Mouse (Mus musculus) embryonic facial prominence, embryonic 12.5 days (tissue): ENCODE measurements around the gene Ccl2. TPM values are rescaled to one million over a fixed set of nuclear protein-coding genes. Genes with fewer than 3 reads are reported as not detected.

Source experiments
- ATAC-seq: fragments of 200-750 bp; cut with Nextera tagmentation; 2 replicates; pipeline ENCODE4 v1.8.0; 2017; ENCODE audit not compliant: insufficient number of reproducible peaks, insufficient read depth, low FRiP score, low TSS enrichment
- H3K27ac ChIP-seq: fragments of 300-500 bp; sonication (generic); 2 replicates; pipeline ENCODE4 v1.5.1; 2016; ENCODE audit warnings: mild to moderate bottlenecking
- H3K27me3 ChIP-seq: fragments of 300-500 bp; sonication (generic); 2 replicates; pipeline ENCODE4 v1.6.1; 2016; ENCODE audit warnings: mild to moderate bottlenecking, moderate library complexity
- H3K36me3 ChIP-seq: fragments of 300-500 bp; sonication (generic); 2 replicates; pipeline ENCODE4 v1.6.1; 2016; ENCODE audit warnings: mild to moderate bottlenecking
- H3K4me1 ChIP-seq: fragments of 300-500 bp; sonication (generic); 2 replicates; pipeline ENCODE4 v1.6.1; 2016
- H3K4me2 ChIP-seq: fragments of 300-500 bp; sonication (generic); replicated peaks from 2 replicates; pipeline ENCODE4 v1.6.1; 2016; ENCODE audit warnings: mild to moderate bottlenecking, moderate library complexity
- H3K4me3 ChIP-seq: fragments of 300-500 bp; sonication (generic); 2 replicates; pipeline ENCODE4 v1.5.1; 2016; ENCODE audit warnings: mild to moderate bottlenecking
- H3K9ac ChIP-seq: fragments of 300-500 bp; sonication (generic); 2 replicates; pipeline ENCODE4 v1.6.1; 2016; ENCODE audit warnings: mild to moderate bottlenecking, moderate library complexity
- H3K9me3 ChIP-seq: fragments of 300-500 bp; sonication (generic); 2 replicates; pipeline ENCODE4 v1.6.1; 2016; ENCODE audit warnings: mild to moderate bottlenecking, moderate library complexity
- WGBS: fragments of 180-500 bp; shearing (Covaris S2); methylation state at CpG from one replicate; pipeline ENCODE4 v1.1.7; 2016; 5-methylcytosine and 5-hydroxymethylcytosine counted together
- polyA plus RNA-seq: library from polyadenylated mRNA; unstranded; fragments of >200 nt; fragmentation: Nextera tagmentation; extraction: Ambion mirVana; gene quantifications from 2 replicates; pipeline ENCODE4 v1.2.1, GENCODE M21; 2016

Gene Ccl2
- polyA plus RNA-seq, 1 experiment from 2014 or later: 3.1 TPM

DNA sequence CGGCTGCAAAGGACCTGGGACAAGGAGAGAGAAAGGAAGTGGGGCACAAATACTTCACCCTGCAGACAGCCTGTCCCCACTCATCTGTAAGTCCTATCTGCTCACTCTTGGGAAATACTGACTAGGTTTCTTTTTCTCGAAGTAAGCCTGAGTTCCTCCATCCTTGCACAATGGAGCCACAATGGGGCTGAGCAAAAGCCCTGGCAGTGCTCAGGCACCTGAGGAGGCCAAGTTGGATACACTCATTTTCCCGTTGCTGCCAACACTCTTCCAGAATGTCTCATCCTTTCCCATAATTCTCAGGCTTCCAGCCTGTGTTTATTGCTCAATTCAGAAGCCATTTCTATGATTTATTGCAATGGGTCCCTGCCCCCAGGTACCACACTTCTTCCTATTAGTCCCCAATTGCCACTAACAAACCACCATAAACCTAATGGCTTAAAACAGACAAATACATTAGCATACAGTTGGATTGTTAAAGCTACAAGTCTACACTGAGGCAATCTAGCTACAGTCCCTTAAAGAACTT, 3.8 kb downstream of the Ccl2 start:
- WGBS: 72% methylated on average over 3 of the region's 3 CpGs
- no peak overlapping the region for H3K4me3 ChIP-seq
- ATAC-seq: no peak
- no peaks in the 10 kb centered on the region for H3K36me3 ChIP-seq
- H3K4me2 ChIP-seq: no peak overlapping the region
- no peaks in the 10 kb centered on the region for H3K4me1 ChIP-seq
- no peaks in the 10 kb centered on the region for H3K27me3 ChIP-seq
- no peaks in the 10 kb centered on the region for H3K9me3 ChIP-seq
- no peak overlapping the region for H3K9ac ChIP-seq
- H3K27ac ChIP-seq: no peak overlapping the region

DNA sequence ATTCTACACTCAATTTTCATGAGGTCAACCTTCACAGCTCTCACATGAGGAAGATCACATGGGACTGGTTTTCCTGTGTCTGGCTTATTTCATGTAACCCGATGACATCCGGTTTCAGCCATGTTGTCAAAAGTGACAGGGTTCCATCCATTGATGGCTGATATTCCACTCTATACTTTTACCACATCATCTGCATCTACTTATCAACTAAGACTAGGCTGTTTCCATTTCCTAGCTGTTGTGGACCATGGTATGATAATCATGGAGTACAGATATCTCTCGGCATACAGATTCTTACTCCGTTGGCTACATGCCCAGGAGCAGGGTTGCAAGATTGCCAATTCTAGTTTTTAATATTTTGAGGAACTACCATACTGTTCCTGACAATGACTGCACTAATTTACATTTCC, 6.3 kb downstream of the Ccl2 start:
- H3K36me3 ChIP-seq: no peaks in the 10 kb centered on the region
- no peaks in the 10 kb centered on the region for H3K27me3 ChIP-seq
- H3K4me2 ChIP-seq: no peak overlapping the region
- no peaks in the 10 kb centered on the region for H3K4me1 ChIP-seq
- no peak overlapping the region for H3K27ac ChIP-seq
- H3K9ac ChIP-seq: no peak overlapping the region
- H3K4me3 ChIP-seq: no peak overlapping the region
- 81% methylated on average over 4 of the region's 4 CpGs for WGBS
- ATAC-seq: no peak
- H3K9me3 ChIP-seq: no peaks in the 10 kb centered on the region

DNA sequence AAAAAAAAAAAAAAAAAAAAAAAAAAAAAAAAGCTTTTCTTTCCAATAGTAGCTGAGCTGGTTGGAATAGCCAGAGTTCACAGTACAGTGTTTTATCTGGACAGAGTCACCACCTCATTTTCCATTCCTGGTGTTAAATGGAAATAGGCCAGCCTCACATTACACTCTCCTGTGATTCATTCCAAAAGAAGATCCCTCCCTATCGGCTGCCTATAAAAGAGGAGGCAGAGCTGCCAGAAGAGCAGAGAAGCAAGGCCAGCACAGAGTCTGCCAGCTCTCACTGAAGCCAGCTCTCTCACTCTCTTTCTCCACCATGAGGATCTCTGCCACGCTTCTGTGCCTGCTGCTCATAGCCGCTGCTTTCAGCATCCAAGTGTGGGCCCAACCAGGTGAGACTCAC, 10.1 kb downstream of the Ccl2 start, which contains the start of gene Ccl7:
Gene Ccl7, plus strand, starts transcription at position 242 of the 400 bp plus-strand sequence.
- no peak within 1 kb of the TSS for H3K4me2 ChIP-seq
- H3K27ac ChIP-seq: no peak within 1 kb of the TSS

DNA sequence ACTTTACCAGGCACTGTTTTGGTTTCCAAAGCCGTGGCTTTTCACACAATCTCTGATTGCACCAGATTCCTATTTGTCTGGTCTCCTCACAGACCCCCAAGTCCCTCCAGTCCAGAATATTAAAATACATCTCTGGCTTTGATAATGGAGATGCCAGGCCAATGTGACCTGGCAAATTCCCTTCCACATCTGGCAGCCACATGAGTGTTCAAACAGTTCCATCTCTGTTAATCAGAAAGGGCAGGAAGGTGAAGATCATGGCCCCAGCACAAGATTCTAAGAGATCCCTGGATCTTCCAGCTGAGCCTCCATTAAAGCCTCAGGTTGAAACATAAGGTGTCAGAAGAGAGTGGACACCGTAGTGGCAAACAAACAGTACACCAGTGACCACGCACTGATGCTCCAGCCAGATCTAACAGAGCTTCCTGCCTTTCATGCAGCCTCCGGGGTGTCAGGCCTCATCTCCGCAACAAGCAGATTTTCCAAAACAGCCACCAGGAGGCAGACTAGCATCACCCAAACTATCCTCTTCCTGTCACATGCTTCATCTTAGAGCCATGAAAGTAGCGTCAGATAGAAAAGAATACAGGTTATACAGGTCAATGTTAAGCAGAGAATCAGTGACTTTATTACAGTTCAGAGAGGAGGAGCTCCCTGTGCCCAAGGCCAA, 12.5 kb downstream of the Ccl2 start:
- ATAC-seq: no peak
- Histone ChIP-seq H3K9me3 (no peaks in the 10 kb centered on the region), H3K36me3 (no peaks in the 10 kb centered on the region), H3K4me3 (no peak overlapping the region), H3K27me3 (no peaks in the 10 kb centered on the region), H3K27ac (no peak overlapping the region), H3K4me1 (no peaks in the 10 kb centered on the region), H3K9ac (no peak overlapping the region), H3K4me2 (no peak overlapping the region)
- 24% methylated on average over 6 of the region's 6 CpGs for WGBS

More for the DNA sequence above, 10.1 kb downstream of the Ccl2 start, which contains the start of gene Ccl7:
- no peaks in the 10 kb centered on the region for H3K36me3 ChIP-seq
- no peaks in the 10 kb centered on the region for H3K4me1 ChIP-seq
- no peaks in the 10 kb centered on the region for H3K9me3 ChIP-seq
- no peak for ATAC-seq
- H3K9ac ChIP-seq: no peak within 1 kb of the TSS
- H3K27me3 ChIP-seq: no peaks in the 10 kb centered on the region
- H3K4me3 ChIP-seq: no peak within 1 kb of the TSS
- 79% methylated on average over 3 of the region's 3 CpGs for WGBS

DNA sequence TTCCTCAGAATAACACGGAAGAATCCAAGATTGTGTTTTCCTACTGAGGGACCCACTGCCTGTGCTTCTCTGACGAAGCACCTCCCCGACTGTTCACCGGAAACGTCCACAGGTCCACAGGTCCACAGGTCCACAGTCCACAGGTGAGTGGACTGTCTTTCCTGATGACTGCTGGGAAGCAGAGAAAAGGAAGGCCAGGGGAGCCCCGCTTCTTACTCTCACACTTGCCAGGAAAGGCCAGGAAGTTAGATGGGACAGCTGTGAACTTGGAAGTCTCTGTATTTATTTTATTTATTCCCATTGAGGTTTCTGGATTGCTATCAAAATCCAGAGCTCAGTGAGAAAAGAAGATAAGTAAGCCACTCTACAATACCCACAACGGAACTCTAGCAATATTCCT, 18.5 kb downstream of the Ccl2 start:
- Histone ChIP-seq H3K4me2 (no peak overlapping the region), H3K9ac (no peak overlapping the region), H3K27me3 (no peaks in the 10 kb centered on the region), H3K4me1 (no peaks in the 10 kb centered on the region), H3K27ac (no peak overlapping the region), H3K4me3 (no peak overlapping the region), H3K9me3 (no peaks in the 10 kb centered on the region), H3K36me3 (no peaks in the 10 kb centered on the region)
- ATAC-seq: no peak
- 81% methylated on average over 7 of the region's 7 CpGs for WGBS

DNA sequence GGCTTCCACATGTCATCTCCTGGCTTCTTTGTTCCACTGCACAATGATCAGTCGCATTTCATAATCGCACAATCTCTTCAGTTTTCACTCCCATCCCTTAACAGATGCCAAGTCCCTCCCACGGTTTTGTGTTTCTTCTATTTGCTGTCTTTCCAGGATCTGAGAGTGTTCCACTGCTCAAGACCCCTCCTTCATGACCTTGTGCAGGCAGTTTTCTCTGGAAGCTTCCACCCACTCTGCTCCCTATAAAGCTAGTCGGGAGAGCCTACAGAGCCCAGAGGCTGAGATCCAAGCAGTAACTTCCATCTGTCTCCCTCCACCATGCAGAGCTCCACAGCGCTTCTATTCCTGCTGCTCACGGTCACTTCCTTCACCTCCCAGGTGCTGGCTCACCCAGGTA, 22.3 kb downstream of the Ccl2 start, which contains the start of gene Ccl11:
Gene Ccl11, plus strand, starts transcription at position 178 of the 400 bp plus-strand sequence.
- Histone ChIP-seq H3K36me3 (no peaks in the 10 kb centered on the region), H3K9ac (no peak within 1 kb of the TSS), H3K9me3 (no peaks in the 10 kb centered on the region), H3K27ac (no peak within 1 kb of the TSS), H3K4me3 (no peak within 1 kb of the TSS), H3K27me3 (no peaks in the 10 kb centered on the region), H3K4me1 (no peaks in the 10 kb centered on the region), H3K4me2 (no peak within 1 kb of the TSS)
- no peak for ATAC-seq
- 75% methylated on average over 6 of the region's 6 CpGs for WGBS

DNA sequence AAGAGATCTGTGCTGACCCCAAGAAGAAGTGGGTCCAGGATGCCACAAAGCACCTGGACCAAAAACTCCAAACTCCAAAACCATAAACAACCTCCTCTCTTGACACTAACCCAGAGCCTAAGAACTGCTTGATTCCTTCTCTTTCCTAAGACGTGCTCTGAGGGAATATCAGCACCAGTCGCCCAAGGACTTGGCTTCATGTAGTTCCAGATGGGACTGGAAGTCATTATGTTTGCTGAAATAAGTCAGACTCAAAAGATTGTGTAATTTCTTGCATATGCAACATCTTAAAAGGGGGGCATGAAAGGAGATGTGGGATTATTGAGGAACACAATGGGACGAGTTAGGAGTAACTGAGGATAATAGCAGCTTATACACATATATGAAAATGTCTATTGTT, 26.9 kb downstream of the Ccl2 start:
- H3K9me3 ChIP-seq: no peaks in the 10 kb centered on the region
- H3K4me3 ChIP-seq: no peak overlapping the region
- H3K27ac ChIP-seq: no peak overlapping the region
- H3K27me3 ChIP-seq: no peaks in the 10 kb centered on the region
- H3K4me2 ChIP-seq: no peak overlapping the region
- no peak for ATAC-seq
- H3K36me3 ChIP-seq: no peaks in the 10 kb centered on the region
- WGBS: 41% methylated on average over 3 of the region's 3 CpGs
- no peak overlapping the region for H3K9ac ChIP-seq
- no peaks in the 10 kb centered on the region for H3K4me1 ChIP-seq

DNA sequence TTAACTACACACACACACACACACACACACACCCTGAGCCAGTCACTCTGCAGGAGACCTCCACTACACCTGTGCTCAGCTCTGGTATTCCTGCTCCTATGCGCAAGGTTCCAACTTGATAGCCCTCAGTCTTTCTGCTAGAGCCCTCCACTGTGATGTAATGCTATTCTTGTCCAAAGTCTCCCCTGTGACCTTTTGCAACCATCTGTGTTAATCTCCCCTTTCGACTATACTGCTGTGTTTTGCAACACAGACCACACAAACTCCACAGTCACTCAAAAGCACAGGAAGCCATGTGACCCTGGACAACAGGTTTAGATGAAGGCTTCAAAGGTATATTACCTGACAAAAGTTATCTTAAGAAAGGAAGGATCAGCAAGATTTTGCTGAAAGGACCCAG, 28.1 kb downstream of the Ccl2 start:
- no peak for ATAC-seq
- WGBS: 69% methylated on average over 2 of the region's 2 CpGs
- Histone ChIP-seq H3K9me3 (no peaks in the 10 kb centered on the region), H3K27ac (no peak overlapping the region), H3K4me1 (no peaks in the 10 kb centered on the region), H3K4me3 (no peak overlapping the region), H3K9ac (no peak overlapping the region), H3K4me2 (no peak overlapping the region), H3K36me3 (no peaks in the 10 kb centered on the region), H3K27me3 (no peaks in the 10 kb centered on the region)

DNA sequence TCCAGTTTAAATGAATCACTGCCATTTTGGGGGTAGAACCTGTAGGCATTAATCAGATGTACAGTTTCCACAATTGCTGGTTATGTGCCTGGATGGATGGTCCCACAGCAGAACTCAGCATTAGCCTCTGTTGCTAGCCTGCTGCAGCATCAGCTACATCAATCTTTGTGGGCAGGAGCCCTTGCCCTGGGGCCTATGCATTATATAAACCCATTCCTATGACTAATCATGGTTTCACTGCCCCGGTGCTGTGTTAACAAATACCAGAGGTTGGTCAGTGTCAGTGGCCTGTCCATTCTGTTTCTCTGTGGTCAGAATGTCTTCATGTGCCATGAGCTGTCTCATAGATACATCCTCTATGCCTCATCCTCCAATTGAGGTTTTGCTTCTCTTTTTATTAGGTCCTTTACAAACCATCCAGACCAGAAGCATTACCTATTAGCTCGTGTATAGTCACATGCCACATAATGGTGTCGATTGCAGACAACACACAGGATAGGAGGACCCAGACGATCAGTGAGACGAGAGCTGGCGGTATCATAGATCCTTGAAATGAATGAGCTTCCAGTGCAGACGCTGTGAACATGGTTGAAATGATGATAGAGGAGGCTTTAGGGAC, 31.7 kb downstream of the Ccl2 start:
- H3K9ac ChIP-seq: no peak overlapping the region
- 80% methylated on average over 7 of the region's 7 CpGs for WGBS
- H3K4me2 ChIP-seq: no peak overlapping the region
- H3K27ac ChIP-seq: no peak overlapping the region
- no peaks in the 10 kb centered on the region for H3K9me3 ChIP-seq
- ATAC-seq: no peak
- H3K36me3 ChIP-seq: no peaks in the 10 kb centered on the region
- no peaks in the 10 kb centered on the region for H3K4me1 ChIP-seq
- H3K4me3 ChIP-seq: no peak overlapping the region
- H3K27me3 ChIP-seq: no peaks in the 10 kb centered on the region

DNA sequence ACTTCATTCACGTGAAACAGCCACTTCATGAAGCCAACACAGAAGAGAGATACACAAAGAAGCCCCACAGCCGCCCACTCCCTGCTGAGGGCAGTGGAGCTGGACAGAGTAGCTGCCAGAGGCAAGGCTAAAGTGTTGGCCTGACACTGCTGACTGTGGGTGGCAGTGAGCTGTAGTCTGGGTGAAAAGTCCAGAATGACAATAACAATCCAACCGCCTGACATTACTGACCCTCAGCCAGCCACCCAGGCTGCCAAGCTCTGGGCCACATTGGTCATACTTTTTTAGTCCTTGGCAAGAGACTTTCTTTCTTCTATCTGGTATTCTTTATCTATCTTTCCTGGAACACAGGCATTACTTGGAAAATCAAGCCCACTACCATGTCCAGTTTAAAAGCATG, 35.7 kb downstream of the Ccl2 start:
- H3K4me3 ChIP-seq: no peak overlapping the region
- H3K4me1 ChIP-seq: no peaks in the 10 kb centered on the region
- WGBS: 76% methylated on average over 3 of the region's 3 CpGs
- 0 out of 2 replicates have a peak, but pooled peaks cover 5% of the 10 kb centered on the region for H3K9me3 ChIP-seq
- no peak overlapping the region for H3K9ac ChIP-seq
- ATAC-seq: no peak
- H3K27me3 ChIP-seq: no peaks in the 10 kb centered on the region
- no peak overlapping the region for H3K4me2 ChIP-seq
- no peak overlapping the region for H3K27ac ChIP-seq
- no peaks in the 10 kb centered on the region for H3K36me3 ChIP-seq

DNA sequence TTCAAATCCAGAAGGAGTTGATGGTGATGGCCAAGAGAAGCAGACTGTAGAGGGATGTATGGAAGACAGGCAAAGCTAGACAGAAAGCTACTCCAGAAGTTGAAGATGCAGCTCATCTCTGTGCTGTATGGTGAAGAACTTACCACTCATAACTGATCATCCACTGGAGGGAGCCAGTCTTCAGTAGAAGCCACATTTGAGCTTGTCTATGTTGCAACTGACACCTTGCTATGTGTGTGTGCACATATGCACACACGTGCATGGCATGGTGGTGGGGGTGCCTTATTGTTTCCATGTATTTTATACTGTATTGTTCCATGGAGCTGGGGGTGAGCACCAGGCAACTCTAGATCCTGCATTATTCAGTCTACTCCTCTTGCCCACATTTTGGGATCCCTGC, 37.0 kb downstream of the Ccl2 start:
- no peak for ATAC-seq
- WGBS: 96% methylated on average over 1 of the region's 1 CpGs
- Histone ChIP-seq H3K4me3 (no peak overlapping the region), H3K4me2 (no peak overlapping the region), H3K9ac (no peak overlapping the region), H3K36me3 (no peaks in the 10 kb centered on the region), H3K27ac (no peak overlapping the region), H3K27me3 (no peaks in the 10 kb centered on the region), H3K4me1 (no peaks in the 10 kb centered on the region), H3K9me3 (0 out of 2 replicates have a peak, but pooled peaks cover 5% of the 10 kb centered on the region)

DNA sequence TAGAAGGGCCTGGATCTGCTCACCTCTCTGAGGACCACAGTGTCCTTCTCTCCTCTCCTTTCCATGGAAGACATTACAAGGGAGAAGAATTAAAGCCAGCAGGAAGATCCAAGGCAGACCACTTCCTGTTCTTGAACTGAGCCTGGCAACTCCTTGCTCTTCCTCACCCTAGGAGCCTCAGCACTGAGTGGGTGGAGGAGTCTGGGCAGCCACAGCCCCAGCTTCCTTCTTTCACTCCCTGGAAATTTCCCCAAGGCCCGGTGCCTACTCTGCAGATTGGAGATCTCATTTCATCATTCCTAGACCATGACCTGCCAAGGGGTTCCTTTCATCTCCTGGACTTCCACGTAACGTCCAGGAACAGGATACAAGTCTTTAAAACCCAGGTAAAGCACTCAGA, 37.6 kb downstream of the Ccl2 start:
- H3K9me3 ChIP-seq: 0 out of 2 replicates have a peak, but pooled peaks cover 5% of the 10 kb centered on the region
- H3K4me3 ChIP-seq: no peak overlapping the region
- no peak overlapping the region for H3K4me2 ChIP-seq
- H3K27ac ChIP-seq: no peak overlapping the region
- H3K9ac ChIP-seq: no peak overlapping the region
- no peaks in the 10 kb centered on the region for H3K4me1 ChIP-seq
- 73% methylated on average over 3 of the region's 3 CpGs for WGBS
- no peak for ATAC-seq
- H3K36me3 ChIP-seq: no peaks in the 10 kb centered on the region
- H3K27me3 ChIP-seq: no peaks in the 10 kb centered on the region
